Mouse (Mus musculus) heart, embryonic 13.5 days (tissue): Measurements from ENCODE around the gene Wnt5a. TPM values are rescaled to one million over a fixed set of nuclear protein-coding genes. Genes with fewer than 3 reads are reported as not detected.

ENCODE experiments used
- ATAC-seq: fragments of 200-750 bp; cut with Nextera tagmentation; 2 replicates; pipeline ENCODE4 v1.8.0; 2017; ENCODE audit warnings: moderate TSS enrichment; ENCODE audit not compliant: insufficient number of reproducible peaks, low FRiP score, low TSS enrichment; ENCODE audit errors: extremely low read depth
- H3K27ac ChIP-seq: fragments of 300-500 bp; sonication (generic); replicated peaks from 2 replicates; pipeline ENCODE4 v1.5.1; 2015; ENCODE audit warnings: moderate library complexity, mild to moderate bottlenecking, inconsistent platforms
- H3K27me3 ChIP-seq: fragments of 300-500 bp; sonication (generic); replicated peaks from 2 replicates; pipeline ENCODE4 v1.6.1; 2015; ENCODE audit warnings: mild to moderate bottlenecking, inconsistent platforms
- H3K36me3 ChIP-seq: fragments of 300-500 bp; sonication (generic); 2 replicates; pipeline ENCODE4 v1.6.1; 2015; ENCODE audit warnings: mild to moderate bottlenecking, inconsistent platforms
- H3K4me1 ChIP-seq: fragments of 300-500 bp; sonication (generic); 2 replicates; pipeline ENCODE4 v1.6.1; 2015; ENCODE audit warnings: inconsistent platforms
- H3K4me2 ChIP-seq: fragments of 300-500 bp; sonication (generic); 2 replicates; pipeline ENCODE4 v1.6.1; 2015; ENCODE audit warnings: inconsistent platforms, mild to moderate bottlenecking, moderate library complexity
- H3K4me3 ChIP-seq: fragments of 300-500 bp; sonication (generic); 2 replicates; pipeline ENCODE4 v1.5.1; 2015; ENCODE audit warnings: moderate library complexity, mild to moderate bottlenecking, inconsistent platforms
- H3K9ac ChIP-seq: fragments of 300-500 bp; sonication (generic); 2 replicates; pipeline ENCODE4 v1.6.1; 2015; ENCODE audit warnings: inconsistent platforms, mild to moderate bottlenecking, moderate library complexity
- H3K9me3 ChIP-seq: fragments of 300-500 bp; sonication (generic); 2 replicates; pipeline ENCODE4 v1.6.1; 2016; ENCODE audit warnings: inconsistent platforms
- WGBS: fragments of 180-500 bp; shearing (Covaris S2); methylation state at CpG from one replicate; pipeline ENCODE4 v1.1.7; 2015; ENCODE audit warnings: mixed read lengths; 5-methylcytosine and 5-hydroxymethylcytosine counted together
- polyA plus RNA-seq: library from polyadenylated mRNA; unstranded; fragments of >200 nt; fragmentation: Nextera tagmentation; extraction: Ambion mirVana; gene quantifications from 2 replicates; pipeline ENCODE4 v1.2.1, GENCODE M21; 2015

Wnt5a gene
- polyA plus RNA-seq, 1 experiment from 2014 or later = 19.2 TPM

GRCm38 (mm10) chr14:28531531-28531930, 27.0 kb downstream of the Wnt5a start:
- Histone ChIP-seq H3K9ac (no peak overlapping the region), H3K9me3 (no peaks in the 10 kb centered on the region), H3K4me1 (peaks cover 27% of the 10 kb centered on the region), H3K27me3 (no peaks in the 10 kb centered on the region), H3K36me3 (no peaks in the 10 kb centered on the region), H3K4me2 (no peak overlapping the region), H3K27ac (no peak overlapping the region), H3K4me3 (no peak overlapping the region)
- WGBS = 48% methylated on average over 1 of the region's 1 CpGs
- ATAC-seq = no peak

- Histone ChIP-seq H3K4me1 (peaks cover 24% of the 10 kb centered on the region), H3K9ac (peak overlapping the region; percentile 33; the same call in 1 of the 2 replicates), H3K9me3 (no peaks in the 10 kb centered on the region), H3K4me2 (peak overlapping the region; percentile 51), H3K27me3 (no peaks in the 10 kb centered on the region), H3K36me3 (no peaks in the 10 kb centered on the region), H3K4me3 (peak overlapping the region; percentile 15), H3K27ac (no peak overlapping the region)
- WGBS = 25% methylated on average over 11 of the region's 11 CpGs
- ATAC-seq = no peak
These were observed 28.4 kb downstream of the Wnt5a start for GRCm38 (mm10) chr14:28532943-28533342.

GRCm38 (mm10) chr14:28533876-28534275, 29.3 kb downstream of the Wnt5a start:
- ATAC-seq = no peak

GRCm38 (mm10) chr14:28535814-28536213, 31.3 kb downstream of the Wnt5a start:
- no peak for ATAC-seq
- peaks cover 23% of the 10 kb centered on the region for H3K4me1 ChIP-seq
- no peak overlapping the region for H3K4me2 ChIP-seq
- no peak overlapping the region for H3K4me3 ChIP-seq
- H3K36me3 ChIP-seq = no peaks in the 10 kb centered on the region
- no peak overlapping the region for H3K9ac ChIP-seq
- WGBS = 67% methylated on average over 4 of the region's 4 CpGs
- 0 out of 2 replicates have a peak, but pooled peaks cover 12% of the 10 kb centered on the region for H3K27me3 ChIP-seq
- no peak overlapping the region for H3K27ac ChIP-seq
- no peaks in the 10 kb centered on the region for H3K9me3 ChIP-seq

More at GRCm38 (mm10) chr14:28533876-28534275, 29.3 kb downstream of the Wnt5a start:
- Histone ChIP-seq H3K36me3 (no peaks in the 10 kb centered on the region), H3K27ac (no peak overlapping the region), H3K4me1 (peaks cover 23% of the 10 kb centered on the region), H3K27me3 (no peaks in the 10 kb centered on the region), H3K4me2 (no peak overlapping the region), H3K9ac (no peak overlapping the region), H3K4me3 (no peak overlapping the region), H3K9me3 (no peaks in the 10 kb centered on the region)
- 81% methylated on average over 2 of the region's 2 CpGs for WGBS

- no peak for ATAC-seq
- WGBS = 72% methylated on average over 6 of the region's 6 CpGs
These were observed 35.0 kb downstream of the Wnt5a start for GRCm38 (mm10) chr14:28539577-28539976.

GRCm38 (mm10) chr14:28542117-28542741, 37.7 kb downstream of the Wnt5a start:
- H3K4me3 ChIP-seq = no peak overlapping the region
- no peak overlapping the region for H3K27ac ChIP-seq
- ATAC-seq = no peak
- H3K27me3 ChIP-seq = 0 out of 2 replicates have a peak, but pooled peaks cover 12% of the 10 kb centered on the region
- H3K36me3 ChIP-seq = no peaks in the 10 kb centered on the region
- no peak overlapping the region for H3K9ac ChIP-seq
- no peaks in the 10 kb centered on the region for H3K4me1 ChIP-seq
- H3K4me2 ChIP-seq = no peak overlapping the region
- 61% methylated on average over 4 of the region's 4 CpGs for WGBS
- no peaks in the 10 kb centered on the region for H3K9me3 ChIP-seq

More at GRCm38 (mm10) chr14:28539577-28539976, 35.0 kb downstream of the Wnt5a start:
- no peak overlapping the region for H3K27ac ChIP-seq
- H3K4me2 ChIP-seq = no peak overlapping the region
- H3K9ac ChIP-seq = no peak overlapping the region
- H3K4me1 ChIP-seq = peaks cover 7% of the 10 kb centered on the region
- H3K9me3 ChIP-seq = no peaks in the 10 kb centered on the region
- H3K27me3 ChIP-seq = 0 out of 2 replicates have a peak, but pooled peaks cover 12% of the 10 kb centered on the region
- no peaks in the 10 kb centered on the region for H3K36me3 ChIP-seq
- H3K4me3 ChIP-seq = no peak overlapping the region

- H3K4me3 ChIP-seq = no peak overlapping the region
- 57% methylated on average over 6 of the region's 6 CpGs for WGBS
These were observed 57.3 kb downstream of the Wnt5a start for GRCm38 (mm10) chr14:28561861-28562260.

More at GRCm38 (mm10) chr14:28561861-28562260, 57.3 kb downstream of the Wnt5a start:
- Histone ChIP-seq H3K9me3 (0 out of 2 replicates have a peak, but pooled peaks cover 2% of the 10 kb centered on the region), H3K27me3 (no peaks in the 10 kb centered on the region), H3K36me3 (no peaks in the 10 kb centered on the region), H3K4me2 (no peak overlapping the region), H3K9ac (no peak overlapping the region), H3K27ac (no peak overlapping the region), H3K4me1 (no peaks in the 10 kb centered on the region)
- no peak for ATAC-seq
